Mouse (Mus musculus) bone marrow macrophage, adult 2 months (primary cell): ENCODE data around the gene Gm12216.

Experiments
- CTCF ChIP-seq: IDR thresholded peaks from 2 replicates; pipeline ENCODE4 v1.5.1; 2012; ENCODE audit warnings: low read depth, mild to moderate bottlenecking, low read length, moderate library complexity
- POLR2A ChIP-seq: IDR thresholded peaks from 2 replicates; pipeline ENCODE4 v1.6.1; 2012; ENCODE audit warnings: mild to moderate bottlenecking, low read depth, low read length, borderline replicate concordance

DNA sequence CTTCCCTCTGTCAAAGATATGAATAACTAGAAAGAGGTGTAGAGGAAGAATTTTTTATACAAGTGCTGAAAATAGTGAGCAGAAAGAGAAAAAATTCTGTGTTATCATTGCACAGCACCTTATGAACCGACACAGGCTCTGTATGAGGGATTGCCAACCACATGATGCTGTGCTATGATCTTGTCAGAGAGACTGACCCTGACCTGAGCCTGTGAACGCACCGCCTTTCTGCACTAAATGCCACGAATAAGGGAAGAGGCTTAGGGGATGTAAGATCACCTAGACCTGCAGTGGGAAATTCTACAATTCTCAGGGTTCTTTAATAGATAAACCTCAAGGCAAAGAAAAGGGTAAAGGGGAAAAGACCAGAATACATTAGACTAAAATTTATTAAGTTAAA, 17.4 kb upstream of the Gm12216 start:
- TF ChIP-seq CTCF (no peak), POLR2A (no peak)
